Mouse (Mus musculus): ENCODE measurements around the gene Zfp667.
"Not testable (repeated sequence)": the region's sequence is repeated elsewhere in the genome, so short reads cannot be mapped to it uniquely, and the experiment has no call there.

Gene Zfp667

DNA sequence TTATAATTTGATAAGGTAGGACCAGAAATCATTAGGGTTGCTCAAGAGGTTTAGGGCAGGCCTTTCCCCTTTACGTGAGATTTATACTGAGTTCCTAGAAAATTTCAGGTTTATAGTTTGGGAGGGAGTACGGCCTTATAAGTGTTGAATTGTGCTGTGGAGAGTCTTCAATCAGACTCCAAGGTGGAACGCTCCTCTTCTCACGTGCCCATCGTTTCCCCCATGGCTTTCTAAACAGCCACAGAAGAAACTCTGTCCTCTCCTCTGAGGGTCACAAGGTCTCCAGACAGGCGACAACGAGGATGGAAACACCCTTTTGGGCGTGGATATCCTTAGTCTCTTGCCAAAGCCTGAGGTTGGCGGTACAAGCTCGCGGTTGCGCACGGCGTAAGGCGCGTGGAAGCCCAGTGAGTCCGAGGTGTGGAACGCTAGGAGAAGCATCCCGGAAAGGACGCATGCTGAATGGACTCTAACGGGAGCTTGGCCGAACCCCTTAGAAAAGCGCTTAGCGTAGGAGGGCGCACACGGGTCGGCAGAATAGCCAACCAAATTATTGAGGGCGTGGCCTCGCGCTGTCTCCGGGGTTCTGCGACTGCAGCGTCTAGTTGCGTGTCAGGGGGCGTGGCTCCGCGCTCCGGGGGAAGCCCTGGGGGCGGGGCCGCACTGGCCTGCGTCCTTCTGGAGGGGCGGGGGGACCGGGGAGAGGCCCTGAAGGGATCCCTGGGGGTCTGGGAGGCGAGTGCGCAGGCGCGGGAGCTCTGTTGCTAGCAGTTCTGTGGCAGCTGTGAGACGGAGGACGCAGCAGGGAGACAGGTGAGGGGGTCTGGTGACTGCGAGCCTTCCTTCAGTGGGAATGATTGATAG, at the start of gene Zfp667:
Gene Zfp667, plus strand, starts transcription at position 738 of the 864 bp plus-strand sequence.
- DNase-seq (ENCODE audit: low spot score in 2 of 2), result peak; percentile 95 to 97

DNA sequence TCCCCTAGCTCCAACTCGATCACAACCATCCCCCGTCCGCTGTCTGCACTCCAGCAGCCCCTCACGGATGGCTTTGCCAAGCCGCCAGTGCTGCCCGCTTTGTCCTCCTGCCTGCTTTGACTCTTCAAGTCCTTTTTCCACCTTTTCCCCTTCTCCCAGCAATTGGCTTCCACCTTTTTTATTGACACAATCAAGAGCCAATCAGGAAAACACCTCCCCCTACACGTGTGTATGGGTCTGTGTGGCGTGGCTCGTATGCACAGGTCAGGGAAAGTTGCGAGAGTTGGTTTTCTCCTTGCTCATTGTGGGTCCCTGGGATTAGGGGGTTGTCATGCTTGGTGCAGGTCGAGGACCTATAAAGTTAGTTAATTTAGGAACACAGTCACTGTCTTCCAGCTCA, 46.6 kb upstream of the Zfp667 start:
- no peak for DNase-seq (ENCODE audit: low spot score in 2 of 2)

DNA sequence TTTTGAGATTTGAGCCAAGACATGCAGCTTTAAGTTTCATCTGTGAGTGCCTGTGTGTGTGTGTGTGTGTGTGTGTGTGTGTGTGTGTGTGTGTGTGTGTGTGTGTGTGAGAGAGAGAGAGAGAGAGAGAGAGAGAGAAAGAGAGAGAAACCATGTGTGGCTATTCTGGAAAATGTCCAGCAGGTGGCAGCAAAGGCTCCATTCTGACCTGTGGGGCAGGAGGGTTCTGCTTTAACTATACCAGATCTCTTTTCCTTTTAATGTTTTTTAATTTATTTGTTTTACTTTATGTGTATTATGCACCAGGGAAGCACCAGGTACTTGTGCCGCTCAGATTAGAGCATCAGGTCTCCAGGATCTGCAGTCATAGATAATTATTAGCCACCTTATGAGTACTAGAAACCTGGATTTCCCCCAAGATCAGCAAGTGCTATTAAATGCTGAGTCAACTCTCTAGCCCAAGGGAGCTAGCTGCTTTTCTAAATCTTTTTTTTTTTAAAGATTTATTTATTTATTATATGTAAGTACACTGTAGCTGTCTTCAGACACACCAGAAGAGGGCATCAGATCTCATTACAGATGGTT, 45.4 kb upstream of the Zfp667 start:
- peak; percentile 15 to 71 for DNase-seq (ENCODE audit: low spot score in 2 of 2)

DNA sequence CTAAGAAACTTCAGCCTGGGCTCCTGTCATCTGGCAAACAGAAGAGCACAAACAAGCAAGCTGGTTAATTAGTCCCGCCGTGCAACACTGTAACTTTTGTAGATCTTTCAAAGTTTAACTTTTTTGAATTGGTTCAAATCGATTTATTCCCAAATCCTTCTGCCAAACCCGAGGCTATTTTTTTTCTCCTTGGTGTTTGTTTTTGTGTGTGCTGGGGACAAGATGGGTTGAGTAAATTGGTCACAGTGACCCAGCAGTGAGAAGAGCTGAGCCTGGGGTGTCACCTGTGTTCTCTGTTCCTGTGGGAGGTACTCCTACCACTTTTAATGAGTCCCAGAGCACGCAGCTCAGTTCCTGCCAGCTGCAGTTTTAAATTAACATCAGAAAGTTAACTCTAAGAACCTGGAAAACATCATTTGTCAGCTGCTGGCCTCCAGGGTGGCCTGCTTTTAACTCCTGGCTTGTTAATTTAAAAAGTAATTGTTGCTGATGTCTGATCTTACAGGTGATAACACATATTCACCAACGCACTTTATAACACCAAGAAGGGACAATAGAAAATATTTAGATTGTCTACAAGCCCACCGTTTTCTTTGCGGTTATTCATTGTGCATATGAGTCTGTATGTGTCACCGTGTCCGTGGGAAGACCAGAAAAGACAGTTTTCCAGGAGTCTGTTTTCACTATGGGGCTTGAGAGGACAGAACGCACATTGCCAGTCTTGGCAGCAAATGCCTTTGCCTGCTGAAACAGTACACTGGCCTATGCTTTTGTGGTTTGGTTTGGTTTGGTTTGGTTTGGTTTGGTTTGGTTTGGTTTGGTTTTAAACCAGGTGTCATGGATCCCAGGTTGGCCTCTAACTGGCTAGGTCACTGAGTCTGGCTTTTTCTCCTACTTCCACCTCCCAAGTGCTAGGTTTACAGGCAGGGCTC, 41.8 kb upstream of the Zfp667 start:
- DNase-seq (ENCODE audit: low spot score in 2 of 2), result no peak

DNA sequence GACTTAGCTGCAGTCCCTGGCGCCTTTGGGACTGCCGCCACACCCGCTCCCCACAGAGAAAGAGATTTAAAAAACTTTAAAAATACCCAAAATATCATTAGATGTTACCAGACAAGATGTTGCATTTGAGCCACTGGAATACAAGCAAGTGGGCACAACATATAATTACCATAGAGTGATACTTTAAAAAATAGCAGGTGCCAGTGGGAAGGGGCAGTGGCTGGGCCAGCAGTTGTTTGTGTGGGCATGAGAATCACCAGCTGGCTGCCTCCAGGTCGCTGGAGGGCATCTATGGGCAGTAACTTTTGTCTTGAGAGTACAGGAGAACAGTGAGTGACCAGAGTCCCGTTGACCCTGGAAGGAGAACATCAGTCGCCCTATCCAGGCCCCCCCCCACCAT, 34.0 kb upstream of the Zfp667 start, which contains the start of gene Epp13:
Gene Epp13, plus strand, starts transcription at position 301 of the 400 bp plus-strand sequence.
- no peak for DNase-seq (ENCODE audit: low spot score in 2 of 2)

DNA sequence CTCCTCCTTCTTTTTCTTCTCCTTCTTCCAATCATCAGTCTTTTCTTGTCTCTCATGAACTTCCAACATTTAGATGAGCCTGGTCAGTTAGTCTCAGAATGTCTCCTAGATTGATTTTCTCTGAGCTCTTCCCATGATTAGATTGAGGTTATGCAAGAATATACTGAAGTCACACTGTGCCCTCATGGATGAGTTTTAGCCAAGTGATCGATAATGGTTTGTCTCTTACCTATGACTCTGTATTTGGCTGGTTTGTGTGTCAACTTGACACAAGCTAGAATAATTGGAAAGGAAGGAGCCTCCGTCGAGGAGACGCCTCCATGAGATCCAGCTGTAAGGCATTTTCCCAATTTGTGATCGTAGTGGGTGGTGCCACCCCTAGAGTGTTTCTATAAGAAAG, 31.9 kb upstream of the Zfp667 start:
- no peak for DNase-seq (ENCODE audit: low spot score in 2 of 2)

DNA sequence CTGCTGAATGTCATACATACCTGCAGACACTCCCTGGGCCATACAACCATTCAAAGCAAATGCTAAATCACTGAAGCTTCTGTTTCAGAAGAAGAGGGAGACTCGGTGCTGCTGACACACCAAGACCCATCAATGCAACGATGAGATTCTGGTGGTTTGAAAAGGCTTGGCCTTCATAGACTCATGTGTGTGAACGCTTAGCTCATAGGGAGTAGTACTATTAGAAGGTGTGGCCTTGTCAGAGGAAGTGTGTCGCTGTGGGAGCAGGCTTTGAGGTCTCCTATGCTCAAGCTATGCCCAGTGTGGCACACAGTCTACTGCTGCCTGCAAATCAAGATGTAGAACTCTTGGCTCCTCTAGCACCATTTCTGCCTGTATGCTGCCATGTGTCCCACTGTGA, 29.0 kb upstream of the Zfp667 start:
- DNase-seq (ENCODE audit: low spot score in 2 of 2), result no peak

DNA sequence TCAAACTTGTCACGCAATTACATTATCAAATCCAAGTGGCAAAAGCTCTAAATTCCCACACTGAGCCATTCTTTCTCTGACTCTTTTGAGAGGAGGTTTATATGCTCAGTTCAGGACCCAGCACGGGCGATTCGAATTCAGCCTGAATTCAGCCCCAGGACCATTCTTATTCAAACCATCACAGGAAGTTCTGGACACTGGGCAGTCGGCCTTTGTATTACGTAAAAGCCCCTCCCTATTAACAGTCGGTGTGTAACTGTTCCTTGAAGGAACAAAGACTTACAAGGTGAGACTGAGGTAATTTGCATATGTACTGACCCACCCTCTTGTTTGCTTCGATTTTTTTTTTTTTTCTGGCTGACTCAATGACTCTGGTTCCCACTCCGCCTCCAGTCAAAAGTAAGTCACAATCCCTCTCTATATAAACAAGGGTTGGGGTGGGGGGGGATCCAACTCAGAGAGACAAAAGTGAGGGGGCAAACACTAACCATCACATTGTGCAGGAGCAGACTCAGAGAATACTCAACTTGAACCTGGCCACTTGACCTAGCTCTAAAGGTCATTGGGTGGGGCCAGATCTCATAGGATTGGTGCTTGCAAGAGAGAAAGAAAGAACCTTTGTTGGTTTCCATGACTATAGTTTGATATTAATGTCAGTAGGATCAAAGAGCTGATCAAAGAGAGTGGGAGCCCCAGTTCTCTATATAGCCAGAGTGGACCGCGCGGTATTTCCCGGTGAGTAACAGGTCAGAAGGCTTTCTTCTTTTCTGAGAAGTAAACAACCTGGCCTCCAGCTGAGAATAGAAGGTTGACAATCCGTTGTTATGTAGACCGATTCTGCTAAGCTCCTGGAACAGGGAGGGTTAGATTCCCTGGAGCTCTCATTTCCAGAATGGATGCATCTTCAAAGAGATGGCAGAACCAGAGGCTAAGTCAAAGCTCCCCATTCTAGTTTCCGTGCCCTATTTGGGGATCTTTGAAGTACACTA, 27.9 kb upstream of the Zfp667 start:
- DNase-seq (ENCODE audit: low spot score in 2 of 2), result no peak

DNA sequence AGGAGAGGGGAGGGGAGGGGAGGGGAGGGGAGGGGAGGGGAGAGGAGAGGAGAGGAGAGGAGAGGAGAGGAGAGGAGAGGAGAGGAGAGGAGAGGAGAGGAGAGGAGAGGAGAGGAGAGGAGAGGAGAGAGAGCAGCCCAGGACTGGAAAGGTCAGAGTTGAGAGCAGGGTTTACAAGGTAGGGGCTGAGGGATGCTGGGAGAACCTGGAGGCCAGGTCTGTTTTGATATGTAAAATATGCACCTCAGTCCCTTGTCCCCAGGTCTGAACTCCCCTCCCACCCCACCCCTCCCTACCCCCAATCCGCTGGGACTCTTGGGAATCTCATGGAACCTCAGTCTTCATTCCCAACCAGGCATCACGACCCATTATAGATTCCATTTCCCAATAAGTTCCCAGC, 26.4 kb upstream of the Zfp667 start:
- not testable (repeated sequence) for DNase-seq (ENCODE audit: low spot score in 2 of 2)

DNA sequence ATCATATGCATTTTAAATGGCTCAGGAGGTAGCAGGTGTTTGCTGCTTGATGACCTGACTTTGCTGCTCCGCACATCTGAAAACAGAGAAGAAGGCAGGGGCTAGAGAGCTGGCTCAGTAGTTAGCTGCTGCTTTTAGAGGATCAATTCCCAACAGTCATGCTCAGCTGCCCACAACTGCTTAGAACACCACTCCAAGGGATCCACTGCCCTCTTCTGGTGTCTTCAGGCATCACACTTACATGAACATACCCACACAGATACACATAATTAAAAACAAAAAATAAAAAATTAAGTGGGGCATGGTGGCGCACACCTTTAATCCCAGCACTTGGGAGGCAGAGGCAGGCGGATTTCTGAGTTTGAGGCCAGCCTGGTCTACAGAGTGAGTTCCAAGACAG, 24.3 kb upstream of the Zfp667 start:
- DNase-seq (ENCODE audit: low spot score in 2 of 2), result no peak

DNA sequence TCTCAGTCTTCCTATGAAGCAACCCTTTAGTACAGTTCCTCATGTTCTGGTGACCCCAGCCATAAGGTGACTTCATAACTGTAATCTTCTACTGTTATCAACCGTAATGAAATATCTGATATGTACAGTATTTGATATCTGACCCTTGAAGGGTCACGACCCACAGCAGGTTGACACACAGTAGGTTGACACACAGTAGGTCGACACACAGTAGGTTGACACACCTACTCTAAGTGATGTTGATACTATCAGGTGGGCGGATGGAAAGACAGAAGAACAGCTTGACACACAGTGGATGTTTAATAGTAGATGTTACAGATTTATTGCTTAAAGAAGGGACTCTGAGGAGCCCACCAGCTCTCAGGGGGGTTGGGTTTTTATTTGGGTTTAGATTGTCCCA, 23.4 kb upstream of the Zfp667 start:
- no peak for DNase-seq (ENCODE audit: low spot score in 2 of 2)

DNA sequence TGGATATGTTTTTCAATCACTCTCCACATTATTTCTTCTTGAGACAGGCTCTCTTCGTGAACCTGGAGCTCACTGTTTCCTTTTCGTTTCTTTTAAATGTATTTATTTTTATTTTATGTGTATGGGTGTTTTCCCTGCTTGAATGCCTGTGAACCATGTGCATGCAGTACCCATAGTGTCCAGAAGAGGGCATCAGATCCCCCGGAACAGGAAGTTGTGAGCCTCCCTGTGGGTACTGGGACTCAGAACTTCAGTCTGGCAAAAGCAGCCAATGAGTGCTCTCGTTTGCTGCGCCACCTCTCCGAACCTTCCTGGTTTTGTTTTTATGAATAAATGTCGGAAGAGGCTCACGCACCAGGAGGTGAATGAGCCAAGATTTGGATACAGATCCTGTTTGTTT, 20.7 kb upstream of the Zfp667 start:
- peak; percentile 38 to 79 for DNase-seq (ENCODE audit: low spot score in 2 of 2)

DNA sequence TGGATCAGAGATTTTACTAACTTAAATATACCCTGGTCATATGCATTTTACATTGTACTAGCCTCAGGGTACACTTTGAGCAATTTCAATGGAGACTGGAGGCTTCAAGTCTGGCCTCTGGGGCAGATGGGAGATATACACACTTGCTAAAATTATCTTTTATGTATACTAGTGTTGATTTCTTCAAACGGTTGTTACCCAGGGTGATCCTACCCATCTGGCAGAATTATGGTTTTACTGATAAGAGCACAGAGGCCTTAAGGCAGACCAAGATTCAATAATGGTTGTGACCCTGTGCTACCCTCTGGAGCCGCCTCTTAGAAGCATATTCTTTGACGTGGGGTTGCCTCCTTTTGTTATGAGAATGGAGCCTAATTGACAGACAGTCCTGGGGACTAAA, 8.5 kb upstream of the Zfp667 start:
- DNase-seq (ENCODE audit: low spot score in 2 of 2), result no peak

DNA sequence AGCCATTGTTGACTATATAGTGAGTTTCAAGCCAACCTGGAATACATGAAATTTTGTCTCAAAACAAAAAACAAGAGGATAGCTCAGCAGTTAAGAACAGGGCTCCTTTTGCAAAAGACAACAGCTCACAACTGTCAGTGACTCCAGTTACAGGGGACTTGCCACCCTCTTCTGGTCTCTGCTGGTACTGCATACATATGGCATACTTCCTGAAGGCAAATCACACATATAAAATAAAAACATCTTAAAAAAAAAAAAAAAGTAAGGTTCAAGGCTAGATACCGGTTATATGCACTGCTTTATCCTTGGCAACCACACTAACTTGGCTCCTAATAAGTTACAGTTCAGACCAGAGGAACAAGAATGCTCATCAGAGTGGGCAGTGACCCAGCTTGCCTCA, 3.6 kb upstream of the Zfp667 start:
- DNase-seq (ENCODE audit: low spot score in 2 of 2), result peak; percentile 77 to 87

DNA sequence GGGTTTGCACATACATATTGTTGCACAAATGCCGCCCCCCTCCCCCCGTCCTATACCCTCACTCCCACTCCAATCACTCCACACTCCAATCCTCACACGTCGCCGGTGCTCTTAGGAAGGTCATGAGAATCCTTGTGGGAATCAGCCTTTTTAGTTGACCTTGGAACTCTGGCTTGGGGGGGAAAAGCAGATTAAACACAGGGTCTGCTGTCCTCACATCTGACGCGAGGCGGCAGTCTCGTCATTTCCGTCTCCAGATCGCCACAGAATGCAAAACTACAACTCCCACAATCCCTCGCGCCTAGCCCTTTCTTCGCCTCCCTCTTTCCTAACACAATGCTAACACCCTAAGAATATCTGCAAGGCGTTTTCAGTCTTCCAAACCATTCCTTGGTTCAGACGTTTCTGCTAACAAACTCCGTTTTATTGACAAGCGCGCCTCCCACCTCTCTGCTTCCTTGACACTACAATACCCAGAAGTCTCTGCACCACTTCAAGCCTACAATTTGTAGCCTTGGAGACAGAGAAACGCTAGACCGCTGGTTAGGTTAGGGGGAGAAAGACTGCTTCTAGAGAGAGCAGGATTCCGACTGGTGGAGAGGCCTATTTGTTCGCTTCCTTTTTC, 2.8 kb upstream of the Zfp667 start:
- DNase-seq (ENCODE audit: low spot score in 2 of 2), result peak; percentile 70 to 82

DNA sequence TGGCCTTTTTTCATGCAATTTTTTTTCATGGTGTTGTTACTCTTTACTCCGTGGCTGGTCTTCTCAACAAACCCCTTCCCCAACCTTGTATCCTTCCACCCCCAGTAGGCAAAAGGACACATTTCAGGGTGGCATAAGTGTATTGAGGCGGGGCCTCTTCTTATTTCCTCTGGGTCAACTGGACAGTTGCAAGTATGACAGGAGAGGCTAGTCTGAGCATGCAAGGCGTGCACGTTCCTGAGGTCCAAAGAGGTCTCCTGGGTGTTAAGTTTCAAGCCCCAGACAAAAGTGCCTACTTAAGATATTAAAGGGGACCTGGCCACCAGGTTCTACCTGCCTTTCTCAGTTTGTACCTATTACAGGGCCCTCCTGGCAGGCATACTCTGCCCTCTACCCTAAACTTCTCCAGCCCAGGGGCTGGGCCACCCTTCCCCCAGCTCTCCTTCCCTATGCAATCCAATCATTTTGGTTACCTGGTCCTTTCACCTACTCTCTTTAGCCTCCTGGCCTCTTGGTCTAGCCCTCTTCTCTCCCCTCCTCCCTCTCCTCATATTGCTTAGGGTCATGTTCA, 1.9 kb upstream of the Zfp667 start:
- DNase-seq (ENCODE audit: low spot score in 2 of 2), result no peak

DNA sequence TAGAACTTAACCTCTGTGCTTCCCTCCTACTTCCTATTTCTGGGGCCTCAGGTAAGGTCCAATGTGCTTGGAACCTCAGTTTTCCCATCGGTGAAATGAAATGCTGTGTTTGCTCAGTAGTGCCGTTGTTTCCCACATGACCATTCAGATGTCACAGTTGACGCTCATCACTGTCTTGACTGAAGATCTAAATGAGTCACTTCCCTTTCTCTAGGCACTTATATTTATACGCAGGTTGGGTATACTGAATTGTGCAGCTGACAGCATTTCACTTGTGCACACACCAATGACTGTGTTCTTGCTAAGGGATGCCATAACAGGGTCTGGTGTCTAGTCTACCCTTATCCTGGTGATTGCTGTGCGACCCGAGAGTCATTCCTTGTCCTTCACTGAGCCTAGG, 1.0 kb upstream of the Zfp667 start:
- DNase-seq (ENCODE audit: low spot score in 2 of 2), result no peak

DNA sequence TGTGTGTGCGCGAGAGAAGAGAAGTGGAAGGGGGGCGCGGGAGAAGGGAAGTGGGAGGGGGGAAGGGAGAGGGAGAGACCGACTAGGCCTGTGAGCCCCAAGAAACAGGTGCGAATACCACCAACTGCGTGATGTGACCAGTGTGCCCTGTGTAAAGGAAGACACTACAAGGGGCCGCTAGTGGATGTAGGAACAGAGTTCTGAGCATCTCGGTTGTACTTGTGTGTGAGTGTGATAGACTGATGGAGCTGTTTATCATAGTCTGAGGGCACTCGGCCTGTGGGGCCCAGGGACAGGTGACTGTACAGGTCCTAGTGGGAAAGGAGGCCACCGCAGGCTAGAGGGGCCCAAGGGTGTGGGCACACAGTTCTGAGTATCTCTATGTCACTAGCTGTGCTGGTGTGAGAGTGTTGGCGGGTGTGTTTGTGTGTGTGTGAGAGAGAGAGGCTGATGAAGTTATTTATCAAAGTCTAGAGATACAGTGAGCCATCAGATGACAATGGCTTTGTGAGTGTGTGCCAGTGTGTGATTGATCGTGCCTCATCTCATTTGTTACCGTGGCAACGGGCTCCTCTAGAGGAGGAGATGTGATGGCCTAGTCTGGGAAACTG, 647 bp downstream of the Zfp667 start:
- DNase-seq (ENCODE audit: low spot score in 2 of 2), result no peak

DNA sequence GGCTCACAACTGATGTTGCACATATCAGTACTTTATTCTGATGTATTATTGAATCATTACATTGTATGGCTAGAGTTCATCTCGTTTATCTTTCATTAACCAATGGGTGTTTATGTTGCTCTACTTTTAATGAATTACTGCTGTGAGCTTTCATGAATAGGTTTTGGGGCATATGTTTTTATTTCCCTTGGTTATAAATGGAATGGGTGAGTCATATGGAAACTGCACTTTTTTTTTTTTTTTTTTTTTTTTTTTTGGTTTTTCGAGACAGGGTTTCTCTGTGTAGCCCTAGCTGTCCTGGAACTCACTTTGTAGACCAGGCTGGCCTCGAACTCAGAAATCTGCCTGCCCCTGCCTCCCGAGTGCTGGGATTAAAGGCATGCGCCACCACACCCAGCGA, 4.7 kb downstream of the Zfp667 start:
- not testable (repeated sequence) for DNase-seq (ENCODE audit: low spot score in 2 of 2)

DNA sequence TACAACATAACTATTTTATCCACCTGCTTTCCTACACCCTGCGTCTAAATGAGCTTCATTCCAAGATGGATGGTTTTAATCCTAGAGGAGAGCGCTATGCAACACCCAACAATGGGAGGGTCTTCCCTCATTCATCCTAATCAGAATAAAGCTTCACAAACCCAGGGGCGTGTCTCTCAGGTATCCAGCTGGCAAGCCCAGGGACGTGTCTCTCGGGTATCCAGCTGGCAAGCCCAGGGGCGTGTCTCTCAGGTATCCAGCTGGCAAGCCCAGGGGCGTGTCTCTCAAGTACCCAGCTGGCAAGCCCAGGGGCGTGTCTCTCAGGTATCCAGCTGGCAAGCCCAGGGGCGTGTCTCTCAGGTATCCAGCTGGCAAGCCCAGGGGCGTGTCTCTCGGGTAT, 14.4 kb downstream of the Zfp667 start:
- DNase-seq (ENCODE audit: low spot score in 2 of 2), result not testable (repeated sequence)

Data from spleen, postnatal 4 days (tissue).